Mouse (Mus musculus): ENCODE data around the gene Tmem263.

The Tmem263 gene

GRCm38 (mm10) chr10:85102247-85103084, at the start of gene Tmem263, which contains the start of gene Fhl4:
TSS of gene Tmem263 (plus strand) at chr10:85102627.
TSS of gene Fhl4 (minus strand) at chr10:85102495.
- peak; percentile 67 for DNase-seq (ENCODE audit: low spot score)

- no peak for DNase-seq (ENCODE audit: low spot score)
Measured at GRCm38 (mm10) chr10:85054876-85055275, 47.6 kb upstream of the Tmem263 start.

GRCm38 (mm10) chr10:85071605-85072152, 30.7 kb upstream of the Tmem263 start:
- no peak for DNase-seq (ENCODE audit: low spot score)

GRCm38 (mm10) chr10:85101841-85102240, 586 bp upstream of the Tmem263 start:
- DNase-seq (ENCODE audit: low spot score) = no peak

GRCm38 (mm10) chr10:85103085-85103885, 858 bp downstream of the Tmem263 start:
- peak; percentile 8 for DNase-seq (ENCODE audit: low spot score)

- no peak for DNase-seq (ENCODE audit: low spot score)
Measured at GRCm38 (mm10) chr10:85114409-85114808, 12.0 kb downstream of the Tmem263 start.

- DNase-seq (ENCODE audit: low spot score) = no peak
Measured at GRCm38 (mm10) chr10:85125184-85125583, 22.8 kb downstream of the Tmem263 start.

- peak; percentile 92 for DNase-seq (ENCODE audit: low spot score)
Measured at GRCm38 (mm10) chr10:85127395-85128287, 25.2 kb downstream of the Tmem263 start, which contains the start of gene Mterf2. TSS of gene Mterf2 (minus strand) at chr10:85128027.

GRCm38 (mm10) chr10:85128453-85128852, 26.0 kb downstream of the Tmem263 start:
- DNase-seq (ENCODE audit: low spot score) = peak; percentile 25

- DNase-seq (ENCODE audit: low spot score) = no peak
Measured at GRCm38 (mm10) chr10:85136573-85136972, 34.1 kb downstream of the Tmem263 start.

- DNase-seq (ENCODE audit: low spot score) = no peak
Measured at GRCm38 (mm10) chr10:85141465-85141864, 39.0 kb downstream of the Tmem263 start.

GRCm38 (mm10) chr10:85146282-85146681, 43.9 kb downstream of the Tmem263 start:
- DNase-seq (ENCODE audit: low spot score) = no peak

- no peak for DNase-seq (ENCODE audit: low spot score)
Measured at GRCm38 (mm10) chr10:85149226-85149625, 46.8 kb downstream of the Tmem263 start.

- DNase-seq (ENCODE audit: low spot score) = peak; percentile 46
Measured at GRCm38 (mm10) chr10:85154195-85154594, 51.8 kb downstream of the Tmem263 start.

- DNase-seq (ENCODE audit: low spot score) = no peak
Measured at GRCm38 (mm10) chr10:85157451-85157850, 55.0 kb downstream of the Tmem263 start.

GRCm38 (mm10) chr10:85159989-85160619, 57.7 kb downstream of the Tmem263 start:
- no peak for DNase-seq (ENCODE audit: low spot score)

- peak; percentile 19 for DNase-seq (ENCODE audit: low spot score)
Measured at GRCm38 (mm10) chr10:85161745-85162351, 59.4 kb downstream of the Tmem263 start.

GRCm38 (mm10) chr10:85164791-85165190, 62.4 kb downstream of the Tmem263 start:
- DNase-seq (ENCODE audit: low spot score) = no peak

- no peak for DNase-seq (ENCODE audit: low spot score)
Measured at GRCm38 (mm10) chr10:85165306-85165705, 62.9 kb downstream of the Tmem263 start.
